Mouse (Mus musculus) spleen, adult 2 months (tissue): ENCODE measurements around the gene Gsto1. TPM values are rescaled to one million over a fixed set of nuclear protein-coding genes. Genes with fewer than 3 reads are reported as not detected.

Source experiments
- DNase-seq, 2 experiments: peaks; one replicate each; pipeline versions ENCODE4 v3.0.0 to v3.0.0-alpha.2; 2012 to 2021; ENCODE audit warnings: low spot score in 2 of 2, low read depth in 1 of 2
- H3K27ac ChIP-seq: fragments of 200-500 bp; 2 replicates; pipeline ENCODE4 v1.5.1; 2012; ENCODE audit warnings: low read length, inconsistent platforms; ENCODE audit not compliant: insufficient read depth
- H3K27me3 ChIP-seq: fragments of 200-500 bp; 2 replicates; pipeline ENCODE4 v1.6.1; 2012; ENCODE audit warnings: mild to moderate bottlenecking, moderate library complexity, low read length, inconsistent platforms; ENCODE audit not compliant: control insufficient read depth, insufficient read depth
- H3K36me3 ChIP-seq: fragments of 200-500 bp; 2 replicates; pipeline ENCODE4 v1.6.1; 2012; ENCODE audit warnings: mild to moderate bottlenecking, low read length, inconsistent platforms; ENCODE audit not compliant: control insufficient read depth, insufficient read depth
- H3K4me1 ChIP-seq: fragments of 200-500 bp; 2 replicates; pipeline ENCODE4 v1.6.1; 2011; ENCODE audit warnings: inconsistent platforms; ENCODE audit not compliant: control insufficient read depth, insufficient read depth, insufficient read length
- H3K4me3 ChIP-seq: fragments of 200-500 bp; 2 replicates; pipeline ENCODE4 v1.5.1; 2011; ENCODE audit warnings: mild to moderate bottlenecking, inconsistent platforms; ENCODE audit not compliant: insufficient read depth, insufficient read length; ENCODE audit errors: extremely low read depth
- CTCF ChIP-seq: fragments of 200-500 bp; IDR thresholded peaks from 2 replicates; pipeline ENCODE4 v1.5.1; 2011; ENCODE audit warnings: mild to moderate bottlenecking, inconsistent platforms; ENCODE audit not compliant: insufficient read depth, insufficient read length, insufficient replicate concordance; ENCODE audit errors: extremely low read depth
- POLR2A ChIP-seq: fragments of 200-500 bp; IDR thresholded peaks from 2 replicates; pipeline ENCODE4 v1.6.1; 2011; ENCODE audit warnings: low read depth, low read length, inconsistent platforms
- WGBS: fragments of 180-500 bp; shearing (Covaris S2); methylation state at CpG from one replicate; pipeline ENCODE4 v1.1.7; 2018; 5-methylcytosine and 5-hydroxymethylcytosine counted together
- polyA plus RNA-seq: library from polyadenylated mRNA; depleted of rRNA; stranded (reverse); fragments of >200 nt; gene quantifications from 2 replicates; pipeline ENCODE4 v1.2.3, GENCODE M21; 2012

Gsto1 gene
- polyA plus RNA-seq, 1 experiment = 24.5 TPM

GRCm38 (mm10) chr19:47887417-47887816 is 32.6 kb downstream of the Gsto1 start:
- H3K4me1 ChIP-seq = peaks cover 34% of the 10 kb centered on the region; the same call in 1 of the 2 replicates
- WGBS = 49% methylated on average over 10 of the region's 10 CpGs

GRCm38 (mm10) chr19:47888037-47888436 is 33.3 kb downstream of the Gsto1 start:
- DNase-seq = peak; percentile 79 to 92
- Histone ChIP-seq H3K4me3 (no peak overlapping the region), H3K36me3 (no peaks in the 10 kb centered on the region), H3K27me3 (no peaks in the 10 kb centered on the region), H3K4me1 (peaks cover 34% of the 10 kb centered on the region; the same call in 1 of the 2 replicates), H3K27ac (peak overlapping the region; percentile 93)
- WGBS = 42% methylated on average over 8 of the region's 8 CpGs
- no peak for TF ChIP-seq CTCF
- no peak; the same call in 1 of the 2 replicates for TF ChIP-seq POLR2A

More at GRCm38 (mm10) chr19:47887417-47887816, 32.6 kb downstream of the Gsto1 start:
- Histone ChIP-seq H3K4me3 (no peak overlapping the region), H3K27ac (peak overlapping the region; percentile 93), H3K36me3 (no peaks in the 10 kb centered on the region), H3K27me3 (no peaks in the 10 kb centered on the region)
- TF ChIP-seq POLR2A = no peak
- no peak for TF ChIP-seq CTCF
- DNase-seq = peak in 1 of 2 experiments; percentile 68

GRCm38 (mm10) chr19:47890489-47891130 is 35.8 kb downstream of the Gsto1 start:
- peak overlapping the region; percentile 76 for H3K27ac ChIP-seq
- H3K27me3 ChIP-seq = no peaks in the 10 kb centered on the region
- 13% methylated on average over 10 of the region's 10 CpGs for WGBS
- TF ChIP-seq POLR2A (no peak), CTCF (no peak)
- DNase-seq = no peak
- H3K36me3 ChIP-seq = peaks cover 11% of the 10 kb centered on the region
- H3K4me3 ChIP-seq = peak overlapping the region; percentile 44
- H3K4me1 ChIP-seq = peaks cover 32% of the 10 kb centered on the region; the same call in 1 of the 2 replicates

- Histone ChIP-seq H3K27ac (no peak overlapping the region; the same call in 1 of the 2 replicates), H3K36me3 (peaks cover 22% of the 10 kb centered on the region), H3K4me1 (peaks cover 30% of the 10 kb centered on the region; the same call in 1 of the 2 replicates), H3K27me3 (no peaks in the 10 kb centered on the region), H3K4me3 (no peak overlapping the region)
- 88% methylated on average over 11 of the region's 11 CpGs for WGBS
- TF ChIP-seq CTCF = no peak
- no peak for TF ChIP-seq POLR2A
- no peak for DNase-seq
Measured at GRCm38 (mm10) chr19:47891562-47892312, 37.0 kb downstream of the Gsto1 start.

- Histone ChIP-seq H3K27ac (no peak overlapping the region), H3K27me3 (no peaks in the 10 kb centered on the region), H3K36me3 (peaks cover 34% of the 10 kb centered on the region), H3K4me1 (peaks cover 19% of the 10 kb centered on the region; the same call in 1 of the 2 replicates), H3K4me3 (no peak overlapping the region)
- TF ChIP-seq POLR2A (no peak), CTCF (no peak)
- WGBS = 92% methylated on average over 6 of the region's 6 CpGs
- DNase-seq = no peak
Measured at GRCm38 (mm10) chr19:47893092-47893491, 38.3 kb downstream of the Gsto1 start.

GRCm38 (mm10) chr19:47898472-47899079 is 43.8 kb downstream of the Gsto1 start:
- no peak for DNase-seq
- Histone ChIP-seq H3K4me3 (no peak overlapping the region), H3K27ac (no peak overlapping the region), H3K36me3 (peaks cover 36% of the 10 kb centered on the region), H3K4me1 (peaks cover 9% of the 10 kb centered on the region; the same call in 1 of the 2 replicates), H3K27me3 (no peaks in the 10 kb centered on the region)
- WGBS = 66% methylated on average over 8 of the region's 8 CpGs
- TF ChIP-seq CTCF = no peak
- no peak for TF ChIP-seq POLR2A
